Mouse (Mus musculus) heart, embryonic 10.5 days (tissue): ENCODE measurements at regions not wholly inside any gene's neighbourhood (a gene's known extent, or its start where the extent isn't known, plus 50 kb on each side); places are given as distances from the start of the nearest gene placed in this dataset.

ENCODE experiments used
- DNase-seq: peaks from one replicate; pipeline ENCODE4 v3.0.0-alpha.2; 2017; ENCODE audit warnings: low spot score
- H3K27ac ChIP-seq: fragments of 300-500 bp; sonication (generic); 2 replicates; pipeline ENCODE4 v1.5.1; 2016; ENCODE audit warnings: mild to moderate bottlenecking
- H3K27me3 ChIP-seq: fragments of 300-500 bp; sonication (generic); 2 replicates; pipeline ENCODE4 v1.6.1; 2016; ENCODE audit warnings: mild to moderate bottlenecking; ENCODE audit not compliant: poor library complexity, insufficient read depth, severe bottlenecking
- H3K36me3 ChIP-seq: fragments of 300-500 bp; sonication (generic); 2 replicates; pipeline ENCODE4 v1.6.1; 2016; ENCODE audit warnings: mild to moderate bottlenecking, moderate library complexity
- H3K4me1 ChIP-seq: fragments of 300-500 bp; sonication (generic); 2 replicates; pipeline ENCODE4 v1.6.1; 2016; ENCODE audit warnings: mild to moderate bottlenecking
- H3K4me3 ChIP-seq: fragments of 300-500 bp; sonication (generic); 2 replicates; pipeline ENCODE4 v1.5.1; 2016; ENCODE audit warnings: mild to moderate bottlenecking, moderate library complexity
- H3K9me3 ChIP-seq: fragments of 300-500 bp; sonication (generic); 2 replicates; pipeline ENCODE4 v1.6.1; 2016; ENCODE audit warnings: mild to moderate bottlenecking, moderate library complexity
- WGBS: fragments of 180-500 bp; shearing (Covaris S2); methylation state at CpG from one replicate; pipeline ENCODE4 v1.1.7; 2016; 5-methylcytosine and 5-hydroxymethylcytosine counted together

DNA sequence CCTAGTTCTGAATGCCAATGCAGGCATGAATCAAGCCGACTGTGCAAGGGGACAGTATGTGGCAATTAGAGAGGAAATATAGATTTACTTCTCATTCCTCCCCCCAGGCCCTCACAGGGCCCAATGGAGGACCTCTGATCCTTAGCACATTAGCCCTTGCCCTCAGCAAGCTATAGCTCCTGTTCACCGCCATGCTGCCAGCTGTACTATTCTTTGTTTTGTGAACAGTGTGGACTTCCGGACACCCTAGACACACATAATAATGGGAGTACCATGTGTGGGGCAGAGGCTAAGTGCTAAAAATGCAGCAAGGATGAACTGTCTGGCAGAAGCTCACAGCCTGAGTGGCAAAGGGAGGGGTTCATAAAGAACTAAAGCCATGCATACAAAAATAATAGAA is 99.3 kb upstream of the Cpeb2 start:
- no peak overlapping the region for H3K27ac ChIP-seq
- H3K9me3 ChIP-seq, result no peaks in the 10 kb centered on the region
- H3K27me3 ChIP-seq, result no peaks in the 10 kb centered on the region
- no peaks in the 10 kb centered on the region for H3K36me3 ChIP-seq
- WGBS, result 88% methylated on average over 3 of the region's 3 CpGs
- no peaks in the 10 kb centered on the region for H3K4me1 ChIP-seq
- H3K4me3 ChIP-seq, result no peak overlapping the region
- DNase-seq, result no peak

DNA sequence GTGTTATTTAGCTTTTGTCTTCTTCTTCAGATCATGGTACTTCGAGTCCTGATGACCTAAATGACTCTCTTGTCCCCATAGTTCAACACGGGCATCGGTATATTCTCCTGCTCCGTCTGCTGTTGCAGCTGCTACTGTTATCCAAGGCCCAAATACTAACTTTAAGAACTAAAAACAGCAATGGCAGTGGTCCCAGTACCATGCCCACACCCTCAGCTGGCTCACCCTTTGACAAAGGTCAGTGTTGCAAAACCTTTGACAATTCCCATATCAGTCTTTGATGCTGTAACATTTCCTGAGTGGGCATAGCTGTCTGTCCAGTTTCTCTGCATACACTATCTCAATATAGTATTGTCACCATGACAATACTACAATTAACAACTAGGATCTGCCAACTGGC is 96.8 kb upstream of the Cpeb2 start:
- WGBS, result 89% methylated on average over 4 of the region's 4 CpGs
- Histone ChIP-seq H3K27me3 (no peaks in the 10 kb centered on the region), H3K4me3 (no peak overlapping the region)

DNA sequence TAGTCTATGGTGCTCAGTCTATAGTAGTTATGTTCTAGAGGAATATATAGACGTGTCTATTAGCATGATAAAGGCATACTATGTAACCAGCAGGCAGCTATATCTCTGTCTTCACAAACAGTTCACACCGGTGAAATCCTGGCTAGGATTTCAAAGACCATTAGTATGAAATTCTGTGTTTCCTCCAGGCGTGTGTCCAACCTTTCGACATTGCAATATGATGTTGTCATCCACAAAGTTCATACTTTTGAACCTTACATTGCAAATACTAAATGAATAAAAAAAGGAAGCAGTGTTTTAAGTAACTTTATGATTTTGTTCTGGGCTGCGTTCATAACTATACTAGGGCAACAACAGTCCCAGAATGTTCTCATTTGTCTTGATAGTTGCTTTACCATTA is 95.2 kb upstream of the Cpeb2 start:
- Histone ChIP-seq H3K9me3 (no peaks in the 10 kb centered on the region), H3K27me3 (no peaks in the 10 kb centered on the region), H3K4me3 (no peak overlapping the region), H3K4me1 (no peaks in the 10 kb centered on the region), H3K36me3 (no peaks in the 10 kb centered on the region), H3K27ac (no peak overlapping the region)
- no peak for DNase-seq
- 84% methylated on average over 5 of the region's 5 CpGs for WGBS

More for the DNA sequence above, 96.8 kb upstream of the Cpeb2 start:
- H3K27ac ChIP-seq, result no peak overlapping the region
- no peaks in the 10 kb centered on the region for H3K9me3 ChIP-seq
- H3K4me1 ChIP-seq, result no peaks in the 10 kb centered on the region
- H3K36me3 ChIP-seq, result no peaks in the 10 kb centered on the region
- no peak for DNase-seq

DNA sequence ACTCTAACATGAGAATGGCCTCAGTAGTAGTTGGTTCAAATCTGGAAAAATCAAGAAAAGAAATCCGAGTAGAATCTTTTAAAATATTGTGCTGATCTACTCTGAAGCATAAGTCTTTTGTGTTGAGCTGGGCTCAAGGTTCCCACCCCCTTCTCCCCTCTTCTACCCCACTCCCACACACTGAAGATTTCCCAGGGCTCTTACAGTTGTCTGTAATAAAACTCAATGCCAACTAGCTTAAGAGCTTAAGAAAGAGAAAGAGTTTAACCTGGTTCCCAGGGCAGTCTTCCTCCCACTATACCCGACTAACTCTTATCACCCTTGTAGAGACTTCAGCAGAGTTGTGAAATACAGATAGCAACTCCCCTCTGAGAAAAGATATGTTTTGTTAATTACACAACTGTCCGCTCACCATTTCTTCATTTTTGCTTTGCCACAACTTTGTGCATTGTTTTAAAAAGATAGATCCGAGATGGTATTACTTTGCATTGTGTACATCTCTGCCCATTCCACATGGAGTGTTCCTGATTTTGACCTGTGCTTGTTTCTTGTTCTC is 94.0 kb upstream of the Cpeb2 start:
- H3K9me3 ChIP-seq, result no peaks in the 10 kb centered on the region
- H3K36me3 ChIP-seq, result no peaks in the 10 kb centered on the region
- no peaks in the 10 kb centered on the region for H3K4me1 ChIP-seq
- H3K27me3 ChIP-seq, result no peaks in the 10 kb centered on the region
- H3K27ac ChIP-seq, result no peak overlapping the region
- H3K4me3 ChIP-seq, result no peak overlapping the region
- DNase-seq, result no peak
- WGBS, result 75% methylated on average over 4 of the region's 4 CpGs

DNA sequence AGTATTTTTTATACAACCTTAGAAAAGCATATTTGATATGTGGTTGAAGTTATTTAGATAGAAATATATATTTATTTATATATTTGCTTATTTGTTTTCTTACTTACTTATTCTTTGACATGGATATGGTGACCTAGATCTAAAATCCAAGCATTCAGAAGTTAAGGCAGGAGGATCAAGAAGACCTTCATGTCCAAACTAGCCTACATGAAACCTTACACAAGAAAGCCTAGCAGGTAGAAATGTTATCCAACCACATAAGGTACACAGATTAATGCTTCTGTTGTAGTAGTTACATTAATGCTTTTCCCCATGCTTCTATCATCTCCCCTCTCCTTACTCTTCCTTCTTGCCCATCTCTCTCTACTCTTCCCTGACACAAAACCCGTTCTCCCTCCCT is 93.2 kb upstream of the Cpeb2 start:
- DNase-seq, result no peak
- no peaks in the 10 kb centered on the region for H3K9me3 ChIP-seq
- WGBS, result 84% methylated on average over 1 of the region's 1 CpGs

DNA sequence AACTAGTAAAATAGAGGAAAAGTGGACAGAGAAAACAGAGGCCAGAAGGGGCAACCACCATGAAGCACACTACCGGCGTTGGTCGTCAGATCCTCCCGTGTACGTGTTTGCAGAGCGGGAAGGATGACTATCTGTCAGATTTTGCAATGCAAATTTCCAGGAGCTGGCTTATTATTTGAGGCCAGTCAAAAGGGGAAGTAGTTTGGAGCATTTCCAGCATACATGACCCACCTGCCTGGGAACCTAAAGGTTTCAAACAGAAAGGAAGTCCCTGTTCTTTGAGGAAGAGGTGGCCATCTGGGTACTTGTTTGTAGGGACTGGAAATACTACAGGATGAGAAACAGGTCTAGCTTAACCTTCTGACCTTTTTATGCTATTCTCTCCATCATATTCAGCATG is 87.0 kb upstream of the Cpeb2 start:
- 98% methylated on average over 6 of the region's 6 CpGs for WGBS

More for the DNA sequence above, 93.2 kb upstream of the Cpeb2 start:
- Histone ChIP-seq H3K36me3 (no peaks in the 10 kb centered on the region), H3K4me1 (no peaks in the 10 kb centered on the region), H3K4me3 (no peak overlapping the region), H3K27ac (no peak overlapping the region), H3K27me3 (no peaks in the 10 kb centered on the region)

DNA sequence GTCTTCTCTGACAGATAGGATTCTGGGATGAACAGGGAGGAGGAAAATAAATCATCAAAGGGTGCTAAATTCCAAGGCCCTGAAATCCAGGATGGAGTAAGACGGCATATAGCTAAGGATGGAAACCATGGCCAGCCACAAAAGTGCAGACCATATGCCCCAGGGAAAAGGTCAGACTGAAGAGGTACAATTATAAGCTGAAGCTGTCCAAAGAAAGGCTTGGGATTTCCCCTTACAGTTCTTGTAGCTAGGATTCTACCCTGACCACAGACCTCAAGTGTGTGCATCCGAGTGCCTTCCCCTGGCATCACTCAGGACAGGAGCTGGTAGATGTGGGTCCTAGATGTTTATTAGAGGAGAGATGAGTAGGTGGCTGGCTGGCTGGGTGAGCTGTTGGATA is 86.0 kb upstream of the Cpeb2 start:
- H3K36me3 ChIP-seq, result no peaks in the 10 kb centered on the region
- H3K4me1 ChIP-seq, result peaks cover 12% of the 10 kb centered on the region
- H3K27ac ChIP-seq, result no peak overlapping the region
- no peaks in the 10 kb centered on the region for H3K9me3 ChIP-seq
- 84% methylated on average over 2 of the region's 2 CpGs for WGBS
- no peaks in the 10 kb centered on the region for H3K27me3 ChIP-seq
- no peak for DNase-seq
- no peak overlapping the region for H3K4me3 ChIP-seq

More for the DNA sequence above, 87.0 kb upstream of the Cpeb2 start:
- Histone ChIP-seq H3K27ac (no peak overlapping the region), H3K36me3 (no peaks in the 10 kb centered on the region), H3K27me3 (no peaks in the 10 kb centered on the region), H3K9me3 (no peaks in the 10 kb centered on the region), H3K4me3 (no peak overlapping the region), H3K4me1 (peaks cover 10% of the 10 kb centered on the region)
- DNase-seq, result no peak

DNA sequence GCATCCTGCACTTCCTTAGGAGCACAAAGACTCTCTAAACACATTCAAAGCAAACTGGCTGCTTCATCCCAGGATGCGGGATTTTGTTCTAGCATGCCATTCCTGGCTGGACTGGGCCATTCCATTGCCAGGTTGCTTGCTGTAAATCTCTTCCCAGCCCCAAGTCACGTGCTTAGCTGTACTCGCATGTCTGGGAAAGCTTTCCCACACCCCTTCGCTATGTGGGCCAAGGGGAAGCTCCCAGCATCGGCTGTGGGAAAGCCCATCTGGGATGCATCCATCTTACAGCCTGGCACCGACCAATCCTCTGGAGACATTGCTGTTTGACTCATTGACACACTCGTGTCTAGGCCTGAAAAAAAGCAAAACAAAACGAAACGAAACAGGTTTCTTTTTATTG is 84.5 kb upstream of the Cpeb2 start:
- Histone ChIP-seq H3K4me3 (no peak overlapping the region), H3K4me1 (peaks cover 22% of the 10 kb centered on the region), H3K9me3 (no peaks in the 10 kb centered on the region), H3K27me3 (no peaks in the 10 kb centered on the region), H3K36me3 (no peaks in the 10 kb centered on the region), H3K27ac (no peak overlapping the region)
- 63% methylated on average over 9 of the region's 9 CpGs for WGBS
- no peak for DNase-seq

DNA sequence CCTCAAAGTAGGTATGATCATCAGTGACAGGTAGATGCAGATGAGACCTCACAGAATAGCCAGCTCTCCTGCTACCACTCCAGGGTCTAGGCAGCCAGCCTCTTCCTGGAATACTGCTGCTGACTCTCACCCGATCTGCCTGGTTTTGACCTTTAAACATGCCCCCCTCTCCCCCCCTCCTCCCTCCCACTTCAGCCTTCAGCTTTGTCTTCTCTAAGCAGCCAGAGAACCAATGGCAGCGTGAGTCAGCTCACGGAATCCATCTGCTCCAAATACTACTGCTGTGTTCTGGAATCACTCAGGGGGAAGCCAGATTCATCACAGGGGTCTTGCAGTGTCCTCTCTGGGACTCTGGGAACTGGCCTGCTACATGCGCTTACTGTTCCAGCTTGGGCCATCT is 83.4 kb upstream of the Cpeb2 start:
- WGBS, result 41% methylated on average over 4 of the region's 4 CpGs
- H3K36me3 ChIP-seq, result no peaks in the 10 kb centered on the region
- H3K27ac ChIP-seq, result no peak overlapping the region
- peaks cover 22% of the 10 kb centered on the region for H3K4me1 ChIP-seq
- H3K4me3 ChIP-seq, result no peak overlapping the region
- H3K9me3 ChIP-seq, result no peaks in the 10 kb centered on the region
- DNase-seq, result no peak
- no peaks in the 10 kb centered on the region for H3K27me3 ChIP-seq

DNA sequence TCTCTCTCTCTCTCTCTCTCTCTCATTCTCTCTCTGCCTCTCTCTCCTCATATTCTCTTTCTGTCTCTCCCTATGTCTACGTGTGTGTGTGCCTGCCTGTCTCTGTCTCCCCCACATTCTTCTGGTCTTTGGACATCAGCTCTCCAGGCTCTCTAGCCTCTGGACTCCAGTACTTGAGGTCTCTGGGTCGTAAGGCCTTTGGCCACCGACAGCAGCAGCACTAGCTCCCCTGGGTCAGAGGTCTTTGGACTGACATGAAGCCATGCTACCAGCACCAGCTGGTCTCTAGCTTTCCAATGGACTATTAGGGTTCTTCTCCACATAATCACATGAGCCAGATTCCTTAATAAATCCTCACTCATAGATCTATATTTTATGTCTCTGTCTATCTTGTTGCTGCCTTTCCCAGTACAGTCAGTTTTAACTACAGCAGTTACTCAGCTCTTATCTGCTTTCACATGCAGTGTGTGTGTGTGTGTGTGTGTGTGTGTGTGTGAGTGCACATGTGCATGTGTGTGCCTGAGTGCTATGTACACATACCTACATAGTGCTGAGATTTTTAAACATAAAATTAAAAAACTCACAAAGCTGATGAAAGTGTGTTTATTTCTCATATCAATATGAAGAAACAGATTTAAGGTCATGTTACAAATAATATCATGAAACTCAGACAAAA is 81.7 kb upstream of the Cpeb2 start:
- Histone ChIP-seq H3K4me1 (peaks cover 22% of the 10 kb centered on the region), H3K4me3 (no peak overlapping the region), H3K27ac (no peak overlapping the region), H3K27me3 (no peaks in the 10 kb centered on the region), H3K36me3 (no peaks in the 10 kb centered on the region), H3K9me3 (no peaks in the 10 kb centered on the region)
- no peak for DNase-seq
- 64% methylated on average over 3 of the region's 3 CpGs for WGBS

DNA sequence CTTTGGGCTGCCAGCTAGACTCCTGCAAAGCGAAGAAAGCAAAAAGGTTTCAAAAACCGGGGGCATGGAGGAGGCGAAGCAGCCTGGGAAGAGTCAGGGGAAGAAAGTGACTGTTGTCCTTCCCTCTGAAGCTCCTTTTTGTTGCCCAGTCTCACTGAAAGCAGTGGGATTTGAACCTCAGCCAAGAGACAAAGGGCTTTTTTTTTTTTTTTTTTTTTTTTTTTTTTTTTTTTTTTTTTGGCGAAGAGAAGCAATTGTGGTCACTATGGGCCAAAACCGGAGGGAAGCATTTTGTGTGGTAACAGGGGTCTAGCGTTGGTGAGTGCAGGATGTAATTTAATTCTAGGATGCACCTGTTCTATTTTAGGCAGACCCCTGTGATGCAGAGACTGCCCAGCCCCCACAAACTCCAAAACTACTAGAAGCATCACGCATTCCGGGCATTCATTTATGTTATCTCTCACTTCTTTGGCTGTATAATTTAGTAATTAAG is 80.8 kb upstream of the Cpeb2 start:
- Histone ChIP-seq H3K4me1 (peaks cover 22% of the 10 kb centered on the region), H3K9me3 (no peaks in the 10 kb centered on the region), H3K4me3 (no peak overlapping the region), H3K27ac (no peak overlapping the region), H3K27me3 (no peaks in the 10 kb centered on the region), H3K36me3 (no peaks in the 10 kb centered on the region)
- 42% methylated on average over 8 of the region's 8 CpGs for WGBS
- DNase-seq, result no peak

DNA sequence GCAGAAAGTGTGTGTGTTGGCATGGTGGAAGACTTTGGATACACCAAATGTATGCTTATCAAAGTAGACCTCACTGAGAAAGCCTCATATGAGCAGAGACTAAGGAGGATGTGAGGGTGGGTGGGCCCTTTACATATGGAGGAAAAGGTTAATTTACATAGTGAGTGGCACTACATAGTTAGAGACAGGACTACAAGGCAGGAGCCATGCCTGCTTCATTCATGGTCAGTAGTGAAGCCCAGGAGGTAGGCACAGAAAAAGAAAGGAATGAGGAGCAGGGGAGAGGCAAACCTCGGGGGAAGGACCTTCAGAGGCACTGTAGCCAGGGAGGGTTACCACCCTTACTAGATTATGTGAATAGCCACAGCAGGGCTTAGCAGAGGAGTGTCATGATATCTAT is 80.1 kb upstream of the Cpeb2 start:
- DNase-seq, result no peak
- no peak overlapping the region for H3K4me3 ChIP-seq
- H3K27ac ChIP-seq, result no peak overlapping the region
- 54% methylated on average over 1 of the region's 1 CpGs for WGBS
- no peaks in the 10 kb centered on the region for H3K9me3 ChIP-seq
- no peaks in the 10 kb centered on the region for H3K27me3 ChIP-seq
- no peaks in the 10 kb centered on the region for H3K36me3 ChIP-seq
- H3K4me1 ChIP-seq, result peaks cover 22% of the 10 kb centered on the region

DNA sequence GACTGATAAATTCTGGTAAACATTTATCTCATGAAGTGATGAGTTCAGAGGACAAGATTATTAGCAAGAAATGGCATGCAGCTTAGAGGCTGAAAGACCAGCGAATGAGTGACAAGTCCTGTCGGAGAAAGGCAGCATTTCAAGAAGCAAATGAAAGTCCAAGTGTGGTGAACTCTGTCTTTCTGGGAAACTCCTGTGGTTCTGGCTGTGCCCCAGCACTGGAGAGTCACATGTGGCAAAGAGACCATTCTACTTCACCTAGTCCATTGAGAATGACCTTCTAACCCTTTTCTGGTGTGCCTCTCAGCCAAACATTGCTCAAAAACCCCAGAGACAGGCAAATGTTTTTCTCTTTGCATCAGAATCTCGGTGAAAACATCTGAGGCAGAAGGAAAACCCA is 76.2 kb upstream of the Cpeb2 start:
- DNase-seq, result no peak
- Histone ChIP-seq H3K27me3 (no peaks in the 10 kb centered on the region), H3K27ac (no peak overlapping the region), H3K4me1 (peaks cover 11% of the 10 kb centered on the region; the same call in 1 of the 2 replicates), H3K4me3 (no peak overlapping the region), H3K9me3 (no peaks in the 10 kb centered on the region), H3K36me3 (no peaks in the 10 kb centered on the region)
- WGBS, result 86% methylated on average over 3 of the region's 3 CpGs

DNA sequence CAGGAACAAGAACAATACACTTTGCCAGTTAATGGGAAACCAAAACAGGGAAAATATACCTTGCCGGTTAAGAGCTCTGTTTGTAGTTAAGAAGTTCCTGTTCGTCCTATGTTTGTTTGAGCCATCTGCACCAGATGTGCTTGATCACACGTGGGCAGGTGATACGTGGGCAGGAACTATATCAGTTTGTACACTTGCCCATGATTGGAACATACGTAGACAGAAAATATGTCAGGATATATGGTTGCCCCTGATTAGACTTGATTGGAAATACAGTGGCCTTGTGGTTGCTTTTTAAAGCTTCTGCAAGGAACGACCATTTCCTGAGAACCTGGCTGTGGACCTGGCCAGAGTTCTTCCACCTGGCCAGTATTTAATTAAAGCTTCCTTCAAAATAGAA is 72.8 kb upstream of the Cpeb2 start:
- no peak for DNase-seq
- Histone ChIP-seq H3K27ac (no peak overlapping the region), H3K27me3 (no peaks in the 10 kb centered on the region), H3K4me3 (no peak overlapping the region), H3K9me3 (no peaks in the 10 kb centered on the region), H3K36me3 (no peaks in the 10 kb centered on the region), H3K4me1 (no peaks in the 10 kb centered on the region)
- 77% methylated on average over 6 of the region's 6 CpGs for WGBS
